Mouse (Mus musculus): Measurements from ENCODE around the gene Cherp. TPM values are rescaled to one million over a fixed set of nuclear protein-coding genes. Genes with fewer than 3 reads are reported as not detected.

Gene Cherp
- polyA plus RNA-seq, 1 experiment = 85.0 TPM

DNA sequence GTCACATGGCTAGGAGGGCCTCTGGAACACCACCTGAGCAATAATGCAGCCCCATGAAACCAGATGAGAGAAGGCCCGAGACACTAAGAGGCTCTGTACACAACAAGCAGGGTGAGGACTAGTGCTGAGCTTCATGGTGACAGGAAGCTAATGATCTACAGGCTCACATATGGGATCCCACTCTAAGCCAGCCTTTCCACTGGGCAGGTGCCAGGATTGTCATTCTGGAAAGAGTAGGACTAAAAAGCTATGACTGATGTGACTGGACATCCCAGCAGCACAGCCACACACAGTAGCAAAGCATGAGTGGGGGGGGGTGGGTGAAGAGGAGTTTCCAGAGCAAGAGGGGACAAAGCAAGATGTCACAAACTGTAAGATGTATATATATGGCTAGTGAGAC is 22.9 kb upstream of the Cherp start:
- TF ChIP-seq POLR2A (IDR thresholded peaks at IDR 0.05; ENCODE audit: borderline replicate concordance, extremely low read depth, insufficient read depth, insufficient read length, poor library complexity, severe bottlenecking) (no peak), CTCF (IDR thresholded peaks at IDR 0.05; ENCODE audit: borderline replicate concordance, extremely low read depth, insufficient read depth, insufficient read length) (no peak)
- no peak for DNase-seq (ENCODE audit: low read depth)

DNA sequence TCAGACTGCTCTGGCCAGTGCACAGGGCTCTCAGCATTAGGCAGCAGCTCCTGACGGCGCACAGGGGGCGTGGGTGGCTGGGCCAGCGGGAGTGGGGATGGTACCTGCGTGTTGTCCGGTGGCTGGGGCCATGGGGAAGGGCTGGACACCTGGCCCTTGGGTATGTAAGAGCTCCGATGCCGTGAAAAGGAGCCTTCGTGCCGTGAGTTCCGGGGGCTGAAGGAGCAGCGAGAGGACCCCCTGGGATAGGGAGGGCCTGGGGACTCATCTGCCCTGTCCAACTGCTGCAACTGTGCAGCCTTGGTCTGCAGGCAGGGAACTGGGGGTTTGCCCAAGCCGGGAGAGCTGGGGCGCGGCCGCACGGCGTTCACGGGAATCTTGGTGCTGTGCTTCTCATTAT is 21.2 kb upstream of the Cherp start:
- TF ChIP-seq POLR2A (IDR thresholded peaks at IDR 0.05; ENCODE audit: borderline replicate concordance, extremely low read depth, insufficient read depth, insufficient read length, poor library complexity, severe bottlenecking) = no peak
- TF ChIP-seq CTCF (IDR thresholded peaks at IDR 0.05; ENCODE audit: borderline replicate concordance, extremely low read depth, insufficient read depth, insufficient read length) = no peak
- no peak for DNase-seq (ENCODE audit: low read depth)

DNA sequence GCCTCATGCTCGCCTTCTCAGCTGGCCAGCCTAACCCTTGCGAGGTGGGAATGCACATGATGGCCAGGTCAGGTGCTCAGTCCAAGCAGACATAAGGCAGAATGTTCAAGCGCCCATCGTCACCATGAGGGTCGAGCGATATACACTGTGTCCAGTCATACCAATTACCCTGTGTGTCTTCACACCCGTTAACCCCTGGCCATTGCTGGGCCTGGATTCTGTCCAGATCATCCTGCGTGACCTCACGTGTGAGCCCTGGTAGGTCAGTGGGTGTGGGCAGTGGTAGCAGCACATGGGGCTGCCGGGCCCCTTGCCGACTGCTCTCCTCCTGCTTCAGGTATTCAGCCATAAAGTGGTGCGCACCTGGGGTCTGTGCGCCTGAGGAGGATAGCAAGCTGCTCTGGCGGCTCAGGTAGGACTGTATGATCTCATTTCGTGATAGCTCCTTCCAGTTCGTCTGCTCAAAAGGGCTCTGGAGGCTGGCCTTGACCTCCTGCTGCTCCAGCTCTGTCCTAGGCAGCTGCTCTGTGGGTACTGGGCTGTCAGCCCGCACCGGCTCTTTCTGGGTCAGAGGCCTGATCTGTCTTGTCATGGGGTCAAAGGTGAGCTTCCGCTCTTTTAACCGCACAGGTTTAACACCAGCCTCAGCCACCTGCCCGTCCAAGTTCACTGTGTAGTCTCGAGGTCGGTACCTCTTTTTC is 20.5 kb upstream of the Cherp start:
- TF ChIP-seq POLR2A (IDR thresholded peaks at IDR 0.05; ENCODE audit: borderline replicate concordance, extremely low read depth, insufficient read depth, insufficient read length, poor library complexity, severe bottlenecking) (no peak), CTCF (IDR thresholded peaks at IDR 0.05; ENCODE audit: borderline replicate concordance, extremely low read depth, insufficient read depth, insufficient read length) (no peak)
- no peak for DNase-seq (ENCODE audit: low read depth)

DNA sequence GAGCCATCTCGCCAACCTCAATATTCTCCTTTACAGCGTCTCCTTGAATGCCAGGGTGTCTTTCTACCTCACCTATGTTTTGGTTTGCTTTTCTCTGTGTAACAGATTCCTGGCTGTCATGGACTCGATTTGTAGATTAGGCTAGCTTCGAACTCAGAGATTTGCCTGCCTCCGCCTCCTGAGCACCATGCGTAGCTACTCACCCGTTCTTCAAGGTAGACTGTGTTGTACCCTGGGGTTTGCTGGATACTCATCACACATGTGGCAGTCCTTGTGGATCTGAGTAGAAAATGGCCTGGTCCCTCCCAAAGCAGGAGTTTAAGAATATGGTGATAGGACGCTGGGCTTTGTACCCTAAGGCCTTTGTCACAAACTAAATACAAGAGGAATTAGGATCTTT is 18.4 kb upstream of the Cherp start:
- no peak for DNase-seq (ENCODE audit: low read depth)
- TF ChIP-seq POLR2A (IDR thresholded peaks at IDR 0.05; ENCODE audit: borderline replicate concordance, extremely low read depth, insufficient read depth, insufficient read length, poor library complexity, severe bottlenecking) = no peak
- no peak for TF ChIP-seq CTCF (IDR thresholded peaks at IDR 0.05; ENCODE audit: borderline replicate concordance, extremely low read depth, insufficient read depth, insufficient read length)

DNA sequence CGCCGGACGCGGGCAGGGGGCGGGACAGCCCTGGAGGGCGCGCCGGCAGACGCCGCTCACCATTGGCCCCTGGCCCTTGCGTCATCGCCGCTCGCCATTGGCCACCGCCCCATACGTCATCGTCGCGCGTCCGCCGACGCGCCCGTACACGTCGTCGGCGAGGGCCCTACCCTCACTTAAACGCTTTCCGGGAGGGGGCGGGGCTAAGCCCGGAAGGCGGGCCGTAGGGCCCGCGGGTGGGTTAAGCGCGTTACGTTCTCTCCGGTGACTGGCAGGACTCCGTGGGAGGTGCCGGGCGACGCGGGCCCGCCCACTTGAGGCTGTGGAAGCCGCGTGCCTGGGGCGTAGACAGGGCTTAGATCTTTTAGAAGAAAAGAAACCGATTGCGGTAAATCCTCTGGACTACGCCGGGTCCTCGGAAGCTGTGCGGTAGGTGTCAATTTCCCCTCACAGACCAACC is 17.6 kb upstream of the Cherp start:
- DNase-seq (ENCODE audit: low read depth) = peak; percentile 99
- no peak for TF ChIP-seq CTCF (IDR thresholded peaks at IDR 0.05; ENCODE audit: borderline replicate concordance, extremely low read depth, insufficient read depth, insufficient read length)
- peak; percentile 55; the same call in 1 of the 2 replicates for TF ChIP-seq POLR2A (IDR thresholded peaks at IDR 0.05; ENCODE audit: borderline replicate concordance, extremely low read depth, insufficient read depth, insufficient read length, poor library complexity, severe bottlenecking)

DNA sequence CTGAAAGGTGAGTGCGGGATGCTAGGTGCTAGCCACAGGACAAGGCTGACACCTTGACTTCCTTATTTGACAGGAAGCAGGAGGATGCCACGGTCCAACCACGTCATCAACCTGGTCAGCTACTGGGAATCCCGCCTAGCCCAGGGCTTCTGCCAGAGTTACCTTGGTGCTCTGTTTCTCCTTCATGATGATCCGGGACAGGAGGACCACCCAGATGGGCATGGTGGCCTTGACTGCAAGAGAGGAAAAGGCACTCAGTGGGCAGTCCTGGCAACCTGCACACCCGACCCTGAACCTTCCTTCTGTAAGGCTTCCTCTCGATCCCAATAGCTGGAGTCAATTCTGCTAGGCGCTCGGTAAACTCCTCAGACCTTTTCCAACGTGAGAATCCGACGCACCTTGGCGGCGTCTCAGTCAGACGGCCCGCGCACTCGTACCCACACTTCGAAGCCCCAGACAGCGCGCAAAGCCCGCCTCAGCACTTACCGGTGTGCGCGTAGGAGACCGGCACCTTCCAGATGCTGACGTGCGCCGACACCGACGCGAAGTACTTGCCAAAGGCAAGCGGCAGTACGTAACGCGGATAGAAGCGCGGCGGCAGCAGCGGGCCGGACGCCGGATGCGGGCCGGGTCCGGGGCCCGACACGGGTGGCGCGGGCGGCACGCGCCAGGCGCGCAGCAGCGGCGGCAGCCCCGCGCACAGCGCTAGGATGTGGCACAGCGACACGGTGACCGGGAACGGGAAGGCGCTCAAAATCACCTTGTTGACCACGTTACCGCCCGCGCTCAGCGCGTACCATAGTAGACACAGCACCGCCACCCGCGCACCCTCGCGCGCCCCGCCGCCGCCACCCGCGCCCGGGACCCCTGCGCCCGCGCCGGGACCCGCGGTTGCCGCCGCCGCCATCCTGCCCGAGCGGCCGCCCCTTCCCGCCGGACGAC is 16.9 kb upstream of the Cherp start, which contains the start of gene Slc35e1:
Gene Slc35e1 (minus strand): TSS at position 935 of the 942 bp plus-strand sequence.
- TF ChIP-seq CTCF (IDR thresholded peaks at IDR 0.05; ENCODE audit: borderline replicate concordance, extremely low read depth, insufficient read depth, insufficient read length) (no peak), POLR2A (IDR thresholded peaks at IDR 0.05; ENCODE audit: borderline replicate concordance, extremely low read depth, insufficient read depth, insufficient read length, poor library complexity, severe bottlenecking) (no peak)
- peak; percentile 52 for DNase-seq (ENCODE audit: low read depth)

DNA sequence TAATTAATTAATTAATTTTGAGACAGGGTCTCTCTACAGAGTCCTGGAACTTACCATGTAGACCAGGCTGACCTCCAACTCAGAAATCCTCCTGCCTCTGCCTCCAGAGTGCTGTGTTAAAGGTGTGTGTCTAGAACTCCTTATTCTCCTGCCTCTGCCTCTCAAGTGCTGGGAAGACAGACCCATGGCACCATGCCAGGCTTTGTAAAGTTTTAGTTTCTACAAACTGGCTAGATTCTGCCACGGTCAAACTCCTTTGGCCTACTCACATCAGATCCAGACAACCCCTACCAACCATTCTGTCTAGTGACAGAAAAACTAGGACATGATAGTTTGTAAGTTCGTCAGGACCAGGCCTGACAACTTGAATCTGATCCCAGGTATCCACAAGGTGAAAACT is 16.0 kb upstream of the Cherp start:
- no peak for DNase-seq (ENCODE audit: low read depth)
- TF ChIP-seq POLR2A (IDR thresholded peaks at IDR 0.05; ENCODE audit: borderline replicate concordance, extremely low read depth, insufficient read depth, insufficient read length, poor library complexity, severe bottlenecking) = no peak
- no peak for TF ChIP-seq CTCF (IDR thresholded peaks at IDR 0.05; ENCODE audit: borderline replicate concordance, extremely low read depth, insufficient read depth, insufficient read length)

DNA sequence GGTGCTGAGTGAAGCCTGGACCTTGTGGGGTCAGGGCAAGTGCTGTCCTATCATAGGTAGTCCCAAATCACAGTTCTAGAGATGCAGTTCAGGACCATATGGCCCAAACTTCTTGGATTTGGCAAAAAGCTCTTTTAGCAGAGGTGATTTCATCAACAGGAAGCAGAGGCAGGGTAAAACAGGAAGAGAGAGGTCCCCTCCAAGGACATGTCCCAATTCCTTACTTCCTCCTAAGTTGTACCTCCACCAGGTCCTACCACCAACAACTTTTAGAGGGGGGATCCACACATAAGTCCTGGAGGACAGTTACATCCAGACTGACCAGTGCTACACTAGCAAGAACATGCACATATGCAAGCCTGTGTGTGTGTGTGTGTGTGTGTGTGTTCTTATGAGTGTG is 12.0 kb upstream of the Cherp start:
- no peak for DNase-seq (ENCODE audit: low read depth)
- TF ChIP-seq POLR2A (IDR thresholded peaks at IDR 0.05; ENCODE audit: borderline replicate concordance, extremely low read depth, insufficient read depth, insufficient read length, poor library complexity, severe bottlenecking) (no peak), CTCF (IDR thresholded peaks at IDR 0.05; ENCODE audit: borderline replicate concordance, extremely low read depth, insufficient read depth, insufficient read length) (no peak)

DNA sequence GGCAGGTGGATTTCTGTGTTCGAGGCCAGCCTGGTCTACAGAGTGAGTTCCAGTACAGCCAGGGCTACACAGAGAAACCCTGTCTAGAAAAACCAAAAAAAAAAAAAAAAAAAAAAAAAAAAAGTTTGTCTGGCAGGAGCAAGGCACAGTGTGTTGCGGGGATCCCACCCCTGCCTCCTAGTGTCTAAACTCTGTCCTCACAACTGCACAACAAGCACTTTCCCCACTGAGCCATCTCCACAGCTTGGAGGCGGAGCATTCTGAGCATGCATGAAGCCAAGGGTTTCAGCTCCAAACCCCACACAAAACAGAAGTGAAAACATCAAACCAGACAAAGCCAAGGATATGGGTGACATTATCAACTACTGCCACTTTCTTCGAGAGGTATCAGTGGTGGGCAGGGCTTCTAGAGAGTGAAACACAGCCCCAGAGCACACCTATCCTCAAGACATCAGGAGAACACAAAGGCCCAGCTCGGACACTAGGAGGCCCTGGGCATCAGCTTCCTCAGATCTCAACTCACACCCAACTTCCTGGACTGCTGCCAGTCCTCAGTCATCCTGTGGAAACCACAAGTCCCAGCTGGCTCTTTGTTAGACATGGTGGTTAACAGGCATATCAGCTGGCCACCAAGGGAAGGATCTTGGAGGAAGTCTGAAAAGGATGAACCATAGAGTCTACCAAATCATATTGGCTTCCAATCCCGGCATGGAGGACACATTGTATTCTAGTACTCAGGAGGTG is 10.6 kb upstream of the Cherp start:
- no peak for DNase-seq (ENCODE audit: low read depth)
- TF ChIP-seq CTCF (IDR thresholded peaks at IDR 0.05; ENCODE audit: borderline replicate concordance, extremely low read depth, insufficient read depth, insufficient read length) = no peak
- TF ChIP-seq POLR2A (IDR thresholded peaks at IDR 0.05; ENCODE audit: borderline replicate concordance, extremely low read depth, insufficient read depth, insufficient read length, poor library complexity, severe bottlenecking) = no peak

DNA sequence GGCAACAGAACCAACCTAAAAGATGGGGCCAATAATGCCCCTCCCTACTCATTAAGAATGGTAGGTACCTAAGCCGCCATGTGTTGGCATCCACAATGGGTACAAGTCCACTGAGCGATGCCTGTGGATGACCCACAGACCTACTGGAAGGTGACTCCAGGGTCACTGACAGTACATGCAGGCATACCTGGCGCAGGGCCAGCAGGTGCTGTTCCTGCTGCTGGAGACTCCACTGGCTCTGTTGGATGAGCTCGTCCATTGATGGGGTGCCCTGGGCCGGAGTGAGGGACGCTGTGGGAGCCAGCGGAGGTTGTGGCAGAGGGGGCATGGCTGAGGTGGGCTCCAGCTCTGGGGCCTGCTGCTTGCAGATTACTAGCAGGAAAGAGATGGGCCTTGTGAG is 4.3 kb downstream of the Cherp start:
- DNase-seq (ENCODE audit: low read depth) = no peak
- TF ChIP-seq POLR2A (IDR thresholded peaks at IDR 0.05; ENCODE audit: borderline replicate concordance, extremely low read depth, insufficient read depth, insufficient read length, poor library complexity, severe bottlenecking) = no peak
- TF ChIP-seq CTCF (IDR thresholded peaks at IDR 0.05; ENCODE audit: borderline replicate concordance, extremely low read depth, insufficient read depth, insufficient read length) = no peak

DNA sequence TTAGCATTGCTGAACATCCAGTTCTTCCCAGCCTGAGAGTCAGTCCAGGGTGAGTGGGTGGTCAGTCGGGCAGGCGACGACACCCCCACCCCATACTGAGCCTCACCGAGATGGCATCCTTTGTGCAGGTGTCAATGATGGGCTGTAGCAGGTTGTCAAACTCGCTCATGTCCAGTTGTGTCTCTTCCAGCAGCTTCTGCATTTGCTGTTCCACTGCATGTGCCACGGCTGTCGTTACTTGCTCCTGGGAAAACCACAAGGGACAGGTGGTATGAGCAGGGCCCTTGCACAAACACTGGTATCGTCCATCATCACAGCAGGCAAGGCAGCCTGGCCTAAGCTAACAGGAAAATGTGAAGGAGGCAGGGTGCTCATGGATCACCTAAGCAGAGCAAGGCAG is 5.0 kb downstream of the Cherp start:
- TF ChIP-seq CTCF (IDR thresholded peaks at IDR 0.05; ENCODE audit: borderline replicate concordance, extremely low read depth, insufficient read depth, insufficient read length) (no peak), POLR2A (IDR thresholded peaks at IDR 0.05; ENCODE audit: borderline replicate concordance, extremely low read depth, insufficient read depth, insufficient read length, poor library complexity, severe bottlenecking) (no peak)
- no peak for DNase-seq (ENCODE audit: low read depth)

Measured in brain, embryonic 14.5 days (tissue).